Mouse (Mus musculus): ENCODE data around the gene Itpripl2.

GRCm38 (mm10) chr7:118508556-118508955 is 16.8 kb upstream of the Itpripl2 start:
- no peak for TF ChIP-seq CTCF (IDR thresholded peaks at IDR 0.05; ENCODE audit: low read depth)
- TF ChIP-seq EP300 (optimal IDR thresholded peaks at IDR 0.05) = no peak
